Mouse (Mus musculus) fibroblast of lung, adult 2 months (primary cell): ENCODE measurements around the gene Tnfrsf26.
"Not testable (repeated sequence)": the region's sequence is repeated elsewhere in the genome, so short reads cannot be mapped to it uniquely, and the experiment has no call there.

Experiments
- DNase-seq: peaks from one replicate; pipeline ENCODE4 v3.0.0-alpha.2; 2011; ENCODE audit warnings: low read depth

Gene Tnfrsf26

DNA sequence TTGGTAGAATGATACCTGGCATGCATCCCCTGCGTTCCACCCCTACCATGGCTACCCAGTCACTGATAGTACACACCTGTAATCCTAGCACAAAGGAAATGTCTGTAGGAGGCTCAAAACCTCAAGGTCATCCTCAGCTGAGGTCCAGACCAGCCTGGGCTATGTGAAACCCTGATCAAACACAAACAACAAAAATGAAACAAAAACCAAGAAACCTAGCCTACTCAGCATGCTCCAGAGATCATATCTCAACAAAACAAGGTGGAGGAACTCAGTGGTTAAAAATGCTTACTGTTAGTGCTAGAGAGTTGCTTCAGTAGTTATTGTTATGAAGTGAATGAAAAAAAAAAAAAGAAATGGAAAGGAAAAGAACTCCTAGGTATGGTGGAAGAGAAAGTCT lies at the start of gene Tnfrsf26:
TSS of gene Tnfrsf26 (minus strand) at position 183 of the 400 bp plus-strand sequence.
- DNase-seq: no peak

DNA sequence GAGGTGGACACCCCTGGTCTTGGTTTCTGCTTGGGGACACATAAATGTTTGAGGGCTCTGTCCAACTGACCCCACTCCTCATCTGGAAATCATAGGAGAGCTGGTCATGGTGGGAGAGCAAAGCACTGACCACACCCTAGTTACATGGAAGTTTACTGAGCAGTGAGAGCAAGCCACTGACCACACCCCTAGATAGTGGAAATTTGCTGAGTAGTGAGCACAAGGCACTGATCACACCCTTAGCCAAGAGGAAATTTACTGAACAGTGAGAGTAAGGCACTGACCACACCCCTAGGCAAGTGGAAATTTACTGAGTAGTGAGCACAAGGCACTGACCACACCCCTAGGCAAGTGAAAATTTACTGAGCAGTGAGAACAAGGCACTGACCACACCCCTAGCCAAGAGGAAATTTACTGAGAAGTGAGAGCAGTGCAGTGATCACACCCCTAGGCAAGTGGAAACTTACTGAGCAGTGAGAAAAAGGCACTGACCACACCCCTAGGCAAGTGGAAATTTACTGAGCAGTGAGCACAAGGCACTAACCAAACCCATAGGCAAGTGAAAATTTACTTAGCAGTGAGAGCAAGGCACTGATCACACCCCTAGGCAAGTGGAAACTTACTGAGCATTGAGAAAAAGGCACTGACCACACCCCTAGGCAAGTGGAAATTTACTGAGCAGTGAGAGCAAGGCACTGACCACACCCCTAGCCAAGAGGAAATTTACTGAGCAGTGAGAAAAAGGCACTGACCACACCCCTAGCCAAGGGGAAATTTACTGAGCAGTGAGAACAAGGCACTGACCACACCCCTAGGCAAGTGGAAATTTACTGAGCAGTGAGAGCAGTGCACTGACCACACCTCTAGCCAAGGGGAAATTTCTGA lies 38.1 kb upstream of the Tnfrsf26 start:
- DNase-seq: no peak

DNA sequence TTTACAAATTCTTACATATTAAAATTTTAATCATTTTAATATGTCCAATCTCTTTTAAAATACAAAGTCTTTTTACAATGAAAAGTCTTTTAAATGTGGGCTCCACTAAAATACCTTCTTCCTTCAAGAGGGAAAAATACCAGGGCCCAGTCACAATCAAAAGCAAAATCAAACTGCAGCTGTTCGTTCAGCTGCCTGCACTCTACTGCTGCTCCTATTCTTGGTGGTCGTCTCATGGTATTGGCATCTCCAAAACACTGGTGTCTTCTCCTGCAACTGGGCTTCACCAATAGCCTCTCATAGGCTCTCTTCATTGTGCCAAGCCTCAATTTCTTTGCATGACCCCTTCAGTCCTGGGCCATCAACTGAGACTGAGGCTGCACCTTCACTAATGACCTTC lies 34.9 kb upstream of the Tnfrsf26 start:
- no peak for DNase-seq

DNA sequence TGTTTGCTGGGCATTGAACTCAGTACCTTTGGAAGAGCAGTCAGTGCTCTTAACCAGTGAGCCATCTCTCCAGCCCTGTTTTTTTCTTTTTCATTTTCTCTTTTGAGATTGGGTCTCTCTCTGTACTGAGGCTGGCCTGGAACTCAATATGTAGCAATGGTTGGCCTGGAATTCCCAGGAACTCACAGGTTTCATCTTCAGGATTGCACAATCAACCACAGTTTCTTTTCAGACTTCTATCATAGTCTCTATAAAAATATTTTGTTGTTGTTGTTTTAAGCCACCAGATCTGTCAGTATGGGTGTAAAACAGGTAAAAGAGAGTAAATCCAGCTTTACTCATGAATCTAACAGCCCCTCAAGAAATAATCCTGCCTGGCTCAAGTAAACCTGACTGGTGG lies 32.3 kb upstream of the Tnfrsf26 start:
- DNase-seq: no peak

DNA sequence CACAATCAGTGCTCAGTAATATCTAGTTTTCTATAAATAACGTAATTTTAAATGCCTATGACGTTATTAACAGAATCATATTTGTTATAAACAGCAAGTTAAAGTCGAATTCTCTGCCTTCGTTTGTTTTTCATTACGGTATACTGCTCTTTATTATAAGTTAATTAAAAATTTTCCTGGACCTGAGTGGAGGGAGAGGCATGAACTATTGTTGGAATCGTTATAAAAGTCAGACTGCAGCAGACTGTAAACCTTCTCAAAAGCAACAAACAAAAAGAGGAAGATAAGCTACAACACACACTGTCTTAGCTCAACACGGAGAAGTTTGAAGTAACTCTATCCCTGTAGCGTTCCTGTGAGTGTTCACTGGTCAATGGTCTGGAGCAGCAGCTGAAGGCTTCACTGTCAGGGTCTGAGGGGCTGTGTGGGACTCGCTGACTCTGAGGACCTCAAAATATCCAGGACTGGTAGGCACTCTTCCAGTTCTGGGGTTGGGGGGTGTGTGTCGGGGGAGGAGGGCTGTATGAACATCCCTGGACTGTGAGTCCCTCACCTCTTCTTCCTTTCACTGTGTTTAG lies 21.3 kb upstream of the Tnfrsf26 start:
- not testable (repeated sequence) for DNase-seq

DNA sequence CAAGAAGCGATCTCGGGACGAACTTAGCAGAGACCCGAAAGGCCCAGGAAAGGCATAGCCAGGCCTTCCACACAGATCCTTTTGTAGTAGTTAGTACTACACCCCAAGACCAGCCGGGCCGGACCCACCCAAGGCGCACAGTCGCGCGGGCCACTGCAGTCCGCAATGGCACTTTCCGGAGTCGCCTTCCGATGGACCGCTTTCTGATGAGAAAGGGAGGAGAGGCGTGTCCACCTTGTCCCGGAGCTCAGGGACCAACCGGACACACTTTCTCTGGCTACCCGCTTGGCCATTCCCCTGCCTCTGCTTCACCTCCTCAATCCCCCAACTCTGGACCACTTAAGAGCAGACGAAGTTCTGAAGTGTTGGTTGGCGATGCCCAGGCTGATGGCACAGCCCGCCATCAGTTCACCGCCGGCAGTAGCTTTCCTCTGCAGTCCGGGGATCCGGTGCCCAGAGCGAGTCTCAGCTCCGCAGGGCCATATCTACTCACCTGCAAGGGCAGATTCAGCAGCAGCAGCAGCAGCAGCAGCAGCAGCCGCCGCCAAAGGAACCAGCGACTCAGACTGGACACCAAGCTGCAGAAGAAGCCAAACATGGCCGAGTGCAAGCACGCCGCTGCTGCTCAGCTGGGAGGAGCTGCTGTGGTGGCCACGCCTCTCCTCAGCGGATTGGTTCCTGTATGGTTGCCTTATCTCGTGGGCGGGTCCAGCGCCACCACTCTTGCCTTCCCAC lies 20.7 kb upstream of the Tnfrsf26 start, which contains the start of gene Tnfrsf22:
TSS of gene Tnfrsf22 (minus strand) at position 628 of the 735 bp plus-strand sequence.
- DNase-seq: peak; percentile 71

DNA sequence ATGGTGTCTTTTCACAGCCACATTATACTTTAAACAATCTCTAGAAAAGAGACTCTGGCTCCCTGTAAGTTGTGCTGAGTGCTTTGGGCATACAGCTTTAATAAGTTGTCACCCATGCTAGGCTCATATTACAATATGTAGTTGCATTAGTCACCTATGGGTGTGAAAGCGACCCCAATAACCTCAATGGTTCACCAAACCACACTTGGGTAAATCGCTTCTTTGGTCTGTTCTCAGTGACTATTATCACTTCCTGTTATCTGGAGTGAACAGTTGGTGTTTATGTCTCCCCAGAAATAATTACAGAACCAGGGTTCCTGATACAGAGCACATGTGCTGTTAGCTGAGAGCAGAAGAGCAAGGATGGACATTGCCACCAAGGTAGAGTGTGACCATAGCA lies 15.4 kb upstream of the Tnfrsf26 start:
- not testable (repeated sequence) for DNase-seq

DNA sequence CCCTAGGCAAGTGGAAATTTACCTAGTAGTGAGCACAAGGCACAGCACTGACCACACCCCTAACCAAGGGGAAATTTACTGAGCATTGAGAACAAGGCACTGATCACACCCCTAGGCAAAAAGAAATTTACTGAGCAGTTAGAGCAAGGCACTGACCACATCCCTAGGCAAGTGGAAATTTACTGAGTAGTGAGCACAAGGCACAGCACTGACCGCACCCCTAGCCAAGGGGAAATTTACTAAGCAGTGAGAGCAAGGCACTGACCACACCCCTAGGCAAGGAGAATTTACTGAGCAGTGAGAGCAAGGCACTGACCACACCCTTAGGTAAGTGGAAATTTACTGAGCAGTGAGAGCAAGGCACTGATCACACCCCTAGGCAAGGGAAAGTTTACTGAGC lies 8.2 kb upstream of the Tnfrsf26 start:
- no peak for DNase-seq

DNA sequence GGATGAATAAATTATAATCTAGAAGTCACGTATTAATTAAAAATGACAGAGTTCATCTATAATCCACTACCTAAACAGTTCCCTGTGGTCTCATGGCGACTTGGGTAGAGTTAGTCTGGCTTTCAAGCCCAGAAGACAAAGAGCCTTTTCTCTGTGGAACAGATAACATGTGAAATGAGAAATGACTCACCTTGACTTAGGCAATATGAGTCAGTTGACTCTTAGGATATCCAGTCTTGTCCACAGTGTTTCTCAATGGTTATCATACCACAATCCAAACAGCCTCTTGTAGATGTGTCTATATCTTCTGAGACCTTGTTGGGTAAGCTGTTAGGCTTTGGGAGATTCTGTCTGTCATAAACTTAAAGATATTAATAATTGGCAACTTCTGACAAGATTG lies 3.0 kb upstream of the Tnfrsf26 start:
- peak; percentile 59 for DNase-seq

DNA sequence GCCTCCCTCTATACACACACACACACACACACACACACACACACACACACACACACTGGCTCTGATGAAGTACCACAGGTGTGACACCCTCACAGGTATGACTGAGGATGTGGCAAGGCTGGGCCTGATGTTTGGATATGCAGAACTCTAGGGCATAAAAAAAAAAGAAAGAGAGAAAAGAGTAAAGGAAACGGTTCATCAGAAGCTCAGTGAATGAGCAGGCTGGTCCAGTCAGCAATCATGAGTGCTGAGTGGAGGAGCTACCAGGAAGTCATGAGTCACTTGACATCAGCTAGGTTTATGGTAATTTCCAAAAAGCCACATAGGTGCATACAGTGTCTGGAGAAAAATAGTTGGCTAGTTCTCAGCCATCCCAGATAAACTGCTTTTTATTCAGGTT lies 979 bp upstream of the Tnfrsf26 start:
- DNase-seq: no peak

DNA sequence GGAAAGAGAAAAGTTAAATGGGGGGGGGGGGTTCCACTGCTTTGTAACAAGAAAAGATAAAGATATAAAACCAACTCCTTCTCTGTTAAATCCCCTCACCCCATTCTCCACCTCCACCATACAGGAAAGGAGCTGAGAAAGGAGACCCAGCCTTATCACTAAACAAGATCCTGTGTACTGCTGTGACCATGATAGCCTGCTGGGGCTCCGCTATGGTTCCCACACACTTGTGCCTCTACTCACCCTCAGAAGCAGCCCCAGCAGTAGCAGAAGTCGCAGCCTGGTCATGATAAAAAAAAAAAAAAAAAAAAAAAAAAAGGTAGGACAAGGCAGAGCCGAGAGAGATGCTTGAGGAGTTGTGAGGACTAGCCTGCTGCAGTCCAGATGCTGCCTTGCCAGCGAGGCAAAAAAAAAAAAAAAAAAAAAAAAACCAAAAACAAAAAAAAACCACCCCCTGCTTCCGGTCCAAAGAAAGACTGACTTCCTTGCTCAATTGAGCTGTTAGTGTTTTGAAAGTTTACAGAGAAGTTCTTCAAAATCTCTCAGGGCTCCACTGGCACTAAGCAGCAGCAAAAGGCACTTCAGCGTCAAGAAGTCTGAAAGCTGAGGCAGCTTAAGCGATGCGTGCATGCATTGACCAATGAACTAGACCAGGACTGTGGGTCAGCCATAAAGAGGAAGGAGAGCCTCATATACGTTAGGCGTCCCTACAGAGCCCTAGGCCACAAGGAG lies 801 bp downstream of the Tnfrsf26 start:
- DNase-seq: no peak

DNA sequence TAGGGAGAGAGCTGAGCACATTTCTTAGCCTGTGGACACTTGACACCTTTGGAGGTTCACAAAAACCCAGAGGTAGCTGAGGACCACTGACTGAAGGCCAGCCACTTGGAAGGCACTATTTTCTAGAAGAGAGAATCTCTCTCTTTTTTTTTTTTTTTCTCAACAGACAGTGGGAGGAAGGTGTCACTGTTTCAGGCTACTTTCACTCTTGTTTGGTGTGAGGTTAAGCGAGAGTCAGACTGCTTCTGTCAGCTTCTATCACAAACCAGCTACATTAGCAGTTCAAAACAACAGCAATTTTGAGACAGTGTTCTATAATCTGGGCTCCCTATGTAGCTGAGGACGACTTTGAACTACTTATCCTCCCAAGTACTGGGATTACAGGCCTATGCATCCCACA lies 2.3 kb downstream of the Tnfrsf26 start:
- no peak for DNase-seq

DNA sequence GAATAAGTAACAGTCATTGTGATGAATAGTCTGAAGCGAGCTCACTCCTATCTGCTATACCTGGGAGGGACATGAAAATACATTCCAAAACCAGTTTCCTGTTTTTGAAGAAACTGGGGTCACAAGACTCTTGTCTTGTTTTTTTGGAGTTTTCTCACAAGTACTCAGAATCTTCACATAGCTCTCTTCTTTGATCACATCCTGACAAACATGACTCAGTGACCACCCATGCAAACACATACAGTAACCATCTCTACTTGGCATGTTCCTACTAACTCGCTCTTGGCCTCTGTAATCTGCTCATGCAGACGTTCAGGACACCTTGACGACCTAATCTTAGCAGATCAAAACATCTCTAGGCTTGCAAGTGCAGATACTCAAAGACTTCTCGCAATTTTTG lies 3.4 kb downstream of the Tnfrsf26 start:
- peak; percentile 63 for DNase-seq

DNA sequence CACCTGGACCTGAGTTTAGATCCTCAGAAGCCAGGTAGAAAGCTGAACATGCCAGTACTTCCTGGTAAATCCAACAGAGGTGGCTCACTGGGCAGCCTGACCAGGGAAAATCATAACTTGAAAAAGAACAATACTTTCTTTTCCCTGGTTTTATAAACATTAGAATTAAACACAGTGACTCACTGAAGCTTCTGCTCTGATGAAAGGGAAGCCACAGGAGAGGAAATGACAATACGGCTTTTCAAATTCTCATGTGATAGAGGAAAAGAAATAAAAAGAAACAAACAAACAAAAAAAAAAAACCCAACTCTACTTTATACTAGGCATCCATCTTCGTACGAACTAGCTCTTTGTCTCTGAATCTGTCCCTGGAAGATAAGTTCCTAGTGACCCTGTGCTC lies 4.0 kb downstream of the Tnfrsf26 start:
- no peak for DNase-seq

DNA sequence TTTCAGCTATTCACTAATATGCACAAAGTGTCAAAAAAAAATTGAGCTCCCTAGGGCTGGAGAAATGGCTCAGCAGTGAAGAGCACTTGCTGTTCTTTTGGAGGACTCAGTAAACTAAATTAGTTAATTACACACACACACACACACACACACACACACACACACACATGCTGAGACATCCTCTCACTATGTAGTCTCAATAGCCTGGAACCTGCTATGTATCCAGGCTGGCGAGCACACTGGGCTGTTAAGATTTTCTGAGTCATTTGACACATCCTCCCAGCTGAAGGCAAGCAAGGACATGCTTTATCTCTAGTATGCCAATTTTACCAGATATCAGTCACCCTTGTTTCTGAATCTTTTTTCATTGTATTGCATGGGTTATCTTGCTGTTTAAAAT lies 7.6 kb downstream of the Tnfrsf26 start:
- DNase-seq: no peak

DNA sequence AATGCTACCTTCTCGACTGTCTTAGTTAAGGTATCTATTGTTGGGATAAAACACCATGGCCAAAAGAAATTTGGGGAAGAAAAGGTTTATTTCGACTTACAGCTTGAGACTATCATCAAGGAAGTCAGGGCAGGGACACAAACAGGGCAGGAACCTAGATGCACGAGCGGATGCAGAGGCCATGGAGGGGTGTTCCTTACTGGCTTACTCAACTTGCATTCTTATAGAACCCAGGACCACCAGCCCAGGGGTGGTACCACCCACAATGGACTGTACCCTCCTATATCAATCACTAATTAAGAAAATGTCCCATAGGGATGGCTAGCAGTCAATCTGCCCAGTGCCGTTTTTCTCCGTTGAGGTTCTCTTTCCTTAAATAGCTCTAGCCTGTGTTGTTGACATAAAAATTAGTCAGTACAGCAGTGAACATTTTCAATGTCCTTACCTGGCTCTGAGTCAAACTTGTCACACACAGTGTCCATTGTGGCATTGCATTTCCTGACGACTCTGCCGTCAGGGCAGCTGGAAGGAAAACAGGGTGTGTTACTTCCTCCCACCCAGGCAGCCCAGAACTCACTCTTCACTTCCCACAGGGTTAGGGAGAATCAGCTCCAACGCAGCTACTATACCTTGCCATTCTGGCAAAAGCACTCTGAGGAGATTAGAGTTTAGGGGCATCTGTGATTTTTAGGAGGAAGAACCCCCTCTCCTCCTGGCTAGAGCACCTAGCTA lies 14.0 kb downstream of the Tnfrsf26 start:
- no peak for DNase-seq

DNA sequence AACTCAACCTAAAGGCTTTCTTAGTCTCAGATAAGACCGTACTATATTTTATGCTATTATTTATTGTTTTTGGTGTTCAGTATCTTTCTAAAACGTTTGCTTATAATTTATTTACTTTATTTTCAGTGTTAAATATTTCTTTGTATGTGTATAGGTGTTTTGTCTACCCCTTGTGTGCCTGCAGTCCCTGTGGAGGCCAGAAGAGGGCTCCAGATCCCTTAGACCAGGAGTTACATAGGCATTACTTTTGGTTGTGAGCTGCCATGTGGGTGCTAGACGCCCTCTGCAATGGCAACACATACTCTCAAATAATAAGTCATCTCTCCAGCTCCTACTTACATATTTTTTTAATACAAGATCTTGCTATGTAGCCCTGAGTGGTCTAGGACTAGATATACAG lies 16.3 kb downstream of the Tnfrsf26 start:
- DNase-seq: no peak

DNA sequence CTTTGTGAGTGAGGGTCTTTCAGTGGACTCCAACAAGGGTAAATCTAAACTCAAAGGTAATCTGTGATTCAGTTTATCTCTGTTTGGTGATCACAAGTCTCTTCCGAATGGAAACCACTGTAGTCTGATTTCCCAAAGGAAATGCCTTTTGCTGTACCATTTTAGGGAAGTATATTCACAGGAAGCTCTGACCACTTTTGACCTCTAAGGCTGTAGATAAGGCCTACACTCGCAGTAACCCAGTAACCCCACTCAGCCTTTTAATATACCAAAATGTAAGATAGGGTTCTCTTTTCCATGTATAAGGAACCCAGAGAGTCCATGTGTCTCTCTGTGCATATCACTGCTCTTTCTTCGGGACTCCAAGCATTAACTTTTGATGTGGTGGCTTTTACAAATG lies 23.2 kb downstream of the Tnfrsf26 start:
- DNase-seq: no peak

DNA sequence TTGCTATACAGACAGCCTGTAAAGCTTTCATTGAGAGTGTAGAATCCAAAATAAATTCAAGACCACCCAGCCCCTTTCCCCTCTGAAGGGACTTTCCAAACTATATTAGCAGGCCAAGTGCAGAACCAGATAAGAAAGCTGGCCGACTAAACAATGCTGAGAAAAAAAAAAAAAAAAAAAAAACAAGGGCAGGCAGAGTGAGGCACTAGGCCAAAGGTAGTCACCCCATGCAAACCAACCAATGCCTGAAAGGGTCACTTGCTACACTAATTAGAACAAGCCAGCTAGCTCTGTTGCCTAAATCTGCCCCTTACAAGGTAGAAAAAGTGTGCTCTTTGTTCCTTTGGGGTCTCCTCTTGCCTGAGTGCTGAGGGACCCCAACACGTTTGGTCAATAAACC lies 23.6 kb downstream of the Tnfrsf26 start:
- DNase-seq: no peak

DNA sequence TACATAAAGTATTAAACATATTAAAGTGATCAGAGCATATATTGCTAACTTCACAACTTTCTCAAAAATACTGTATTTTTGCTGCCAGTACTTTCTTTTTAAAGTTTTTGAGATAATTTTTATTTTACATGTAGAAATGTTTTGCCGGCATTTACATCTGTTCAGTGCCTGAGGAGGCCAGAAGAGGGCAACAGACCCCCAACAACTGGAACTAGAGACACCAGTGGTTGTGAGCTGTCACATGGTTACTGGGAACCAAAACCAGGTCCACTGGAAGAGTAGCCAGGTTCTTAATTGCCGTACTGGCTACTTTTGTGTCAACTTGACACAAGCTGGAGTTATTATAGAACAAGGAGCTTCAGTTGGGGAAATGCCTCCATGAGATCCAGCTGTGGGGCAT lies 26.8 kb downstream of the Tnfrsf26 start:
- no peak for DNase-seq

DNA sequence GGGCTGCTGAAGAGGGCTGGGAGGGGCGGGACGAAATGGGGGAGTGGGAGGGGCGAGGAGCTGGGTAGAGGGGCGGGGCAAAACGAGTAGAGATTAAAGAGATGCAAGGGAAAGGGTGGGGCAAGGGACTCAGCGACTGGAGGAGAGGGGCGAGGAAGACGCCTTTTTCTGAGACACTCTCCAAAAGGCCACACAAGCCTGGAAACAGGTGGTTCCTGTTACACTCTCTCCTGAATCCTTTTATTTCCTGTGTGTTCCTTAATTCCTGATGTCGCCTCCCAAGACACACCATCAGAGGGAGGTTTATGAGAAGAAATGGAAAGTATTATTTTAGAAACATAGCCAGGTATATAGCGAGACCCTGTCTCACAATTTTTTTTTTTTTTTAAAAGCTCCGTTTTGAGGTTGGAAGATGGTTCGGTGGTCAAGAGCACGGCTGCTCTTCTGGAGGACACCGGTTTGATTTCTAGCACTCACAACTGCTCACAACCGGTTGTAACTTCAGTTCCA lies 28.2 kb downstream of the Tnfrsf26 start:
- DNase-seq: no peak
